In the genomic region with DNA sequence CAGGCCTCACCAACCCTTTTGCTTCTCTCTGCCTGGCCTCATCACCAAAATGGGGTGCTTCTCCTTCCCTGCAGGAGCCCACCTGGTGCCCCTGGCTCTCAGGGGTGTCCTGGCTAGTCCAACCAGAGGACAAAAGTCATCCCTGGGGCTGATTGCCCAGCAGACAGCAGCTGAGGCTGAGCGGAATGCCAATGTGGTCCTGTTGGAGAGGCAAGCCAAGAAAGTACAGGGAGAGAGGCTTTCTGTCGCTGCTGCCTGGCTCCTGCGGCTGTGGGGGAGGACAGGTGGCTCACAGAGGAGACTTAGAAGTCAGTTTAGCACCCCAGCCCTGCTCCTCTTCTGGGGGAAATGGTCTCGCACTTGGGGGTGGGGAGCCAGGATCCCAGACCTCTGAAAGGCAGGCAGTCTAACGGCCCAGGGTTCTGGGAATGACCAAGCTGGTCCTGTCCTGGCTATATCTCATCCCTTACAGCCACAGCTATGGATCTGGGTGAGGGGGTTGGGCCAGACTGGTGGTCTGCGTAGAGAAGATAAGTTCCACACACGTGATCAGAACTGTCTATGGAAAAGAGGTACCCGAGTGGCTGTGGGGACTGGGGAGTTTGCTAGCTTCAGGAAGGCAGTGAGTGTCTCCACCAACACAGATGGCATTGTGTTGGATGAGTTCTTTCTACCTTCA, we compare ENCODE assay signal across 10 mouse cellular contexts. TPM values are rescaled to one million over a fixed set of nuclear protein-coding genes. Genes with fewer than 3 reads are reported as not detected.
DNase-seq lines count a peak whose midpoint lies in the region; ATAC-seq lines count a peak whose summit lies in the region.
"Had no signal": no experiment of that assay in that cellular context is flagged by ENCODE, and none has a peak within 500 bp of the region (broad histone marks: within the 10 kb centered on the region; RNA-seq: fewer than 3 reads in every experiment).

No protein-coding gene starts in this region.

- no peak overlapping the region for H3K4me2 ChIP-seq in neural tube, embryonic 11.5 days (ENCODE audit: low read depth)
- no peak overlapping the region for H3K4me2 ChIP-seq in stomach, embryonic 16.5 days (ENCODE audit: low read depth, low read length)
- H3K4me2 ChIP-seq: limb, embryonic 13.5 days had no signal

- H3K27me3 ChIP-seq in neural tube, embryonic 11.5 days (ENCODE audit: control insufficient read depth, insufficient read depth, low read length): no peaks in the 10 kb centered on the region
- H3K27me3 ChIP-seq in limb, embryonic 10.5 days (ENCODE audit: low read depth, poor library complexity, severe bottlenecking): no peaks in the 10 kb centered on the region
- H3K27me3 ChIP-seq in stomach, embryonic 16.5 days (ENCODE audit: control insufficient read depth, insufficient read depth, low read length): no peaks in the 10 kb centered on the region
- H3K27me3 ChIP-seq: limb, embryonic 13.5 days had no signal

- peak; percentile 19; the same call in 1 of the 2 replicates for ATAC-seq in frontal cortex, adult (ENCODE audit: low TSS enrichment)
- ATAC-seq in neural tube, embryonic 11.5 days (ENCODE audit: insufficient read depth, low FRiP score, low TSS enrichment): no peak
- ATAC-seq in stomach, embryonic 16.5 days (ENCODE audit: insufficient read depth, low FRiP score): no peak

- 62% methylated on average over 8 of the region's 8 CpGs for WGBS in neural tube, embryonic 11.5 days
- WGBS in limb, embryonic 10.5 days: 58% methylated on average over 8 of the region's 8 CpGs
- 67% methylated on average over 8 of the region's 8 CpGs for WGBS in stomach, embryonic 16.5 days

- H3K4me1 ChIP-seq in neural tube, embryonic 11.5 days (ENCODE audit: control insufficient read depth, insufficient read depth, low read length): peaks cover 24% of the 10 kb centered on the region
- peaks cover 65% of the 10 kb centered on the region for H3K4me1 ChIP-seq in limb, embryonic 10.5 days
- H3K4me1 ChIP-seq in stomach, embryonic 16.5 days (ENCODE audit: control insufficient read depth, insufficient read depth, low read length): peaks cover 25% of the 10 kb centered on the region

- no peak overlapping the region for H3K4me3 ChIP-seq in neural tube, embryonic 11.5 days (ENCODE audit: low read depth, low read length)
- H3K4me3 ChIP-seq in limb, embryonic 10.5 days: no peak overlapping the region
- no peak overlapping the region for H3K4me3 ChIP-seq in stomach, embryonic 16.5 days (replicated peaks; ENCODE audit: low read length)
- H3K4me3 ChIP-seq: limb, embryonic 13.5 days had no signal

- H3K36me3 ChIP-seq in neural tube, embryonic 11.5 days (ENCODE audit: control insufficient read depth, insufficient read depth, low read length): no peaks in the 10 kb centered on the region
- peaks cover 96% of the 10 kb centered on the region for H3K36me3 ChIP-seq in limb, embryonic 10.5 days
- H3K36me3 ChIP-seq in stomach, embryonic 16.5 days (ENCODE audit: control insufficient read depth, insufficient read depth, low read length): no peaks in the 10 kb centered on the region

- H3K27ac ChIP-seq in neural tube, embryonic 11.5 days (ENCODE audit: low read depth, low read length): no peak overlapping the region
- H3K27ac ChIP-seq in limb, embryonic 10.5 days: peak overlapping the region; percentile 71
- no peak overlapping the region for H3K27ac ChIP-seq in stomach, embryonic 16.5 days (ENCODE audit: low read length)

- DNase-seq in frontal cortex, postnatal 25 days (ENCODE audit: low spot score in 2 of 2): no peak
- DNase-seq in neural tube, embryonic 11.5 days (ENCODE audit: low spot score): no peak
- DNase-seq in neural tube, embryonic 10.5 days (ENCODE audit: extremely low spot score, low spot score): no peak
- DNase-seq in limb, embryonic 10.5 days (ENCODE audit: low spot score): no peak
- DNase-seq in urinary bladder, adult 2 months (ENCODE audit: low spot score): no peak
- DNase-seq in adrenal gland, postnatal 25 days: no peak
- DNase-seq: thymus, adult 18-20 months had no signal

- H3K9me3 ChIP-seq in neural tube, embryonic 11.5 days (ENCODE audit: control insufficient read depth, low read length): no peaks in the 10 kb centered on the region
- H3K9me3 ChIP-seq in limb, embryonic 10.5 days (replicated peaks): no peaks in the 10 kb centered on the region
- no peaks in the 10 kb centered on the region for H3K9me3 ChIP-seq in stomach, embryonic 16.5 days (replicated peaks; ENCODE audit: control insufficient read depth, low read length)
- H3K9me3 ChIP-seq: limb, embryonic 13.5 days had no signal

- H3K9ac ChIP-seq in neural tube, embryonic 11.5 days (ENCODE audit: low read length): peak overlapping the region; percentile 4; the same call in 1 of the 2 replicates
- 0 out of 2 replicates have a peak overlapping the region, but pooled peaks have one; percentile 12 for H3K9ac ChIP-seq in stomach, embryonic 16.5 days (ENCODE audit: low read length)

RNA-seq across cellular contexts. Expression of gene Wasf2, which starts 55.3 kb away (rescaled TPM):
- 33.0 and 39.0 TPM in 2 replicates for polyA plus RNA-seq in neural tube, embryonic 11.5 days (2014; fragmentation: Nextera tagmentation; extraction: Ambion mirVana)
- 62.9 and 73.7 TPM in 2 replicates for polyA plus RNA-seq in limb, embryonic 10.5 days (2016; fragmentation: Nextera tagmentation; extraction: Ambion mirVana)
- polyA plus RNA-seq in stomach, embryonic 16.5 days (2015; fragmentation: Nextera tagmentation; extraction: Ambion mirVana): 84.3 and 98.6 TPM in 2 replicates
- 44.4 and 59.3 TPM in 2 replicates for polyA plus RNA-seq in urinary bladder, adult 2 months (2012; rRNA removed)
- 107 and 137 TPM in 2 replicates for total RNA-seq in adrenal gland, postnatal 25 days (2021)
